Mouse (Mus musculus) C2C12 (cell line): ENCODE measurements around the gene Gpr37l1. TPM values are rescaled to one million over a fixed set of nuclear protein-coding genes. Genes with fewer than 3 reads are reported as not detected.
A peak's percentile ranks its signal among the peaks of the same experiment; 100 is the strongest.

ENCODE experiments used
- H3K27me3 ChIP-seq: one replicate; pipeline ENCODE4 v1.6.1; 2011; ENCODE audit not compliant: control insufficient read depth, insufficient read depth, insufficient read length
- H3K36me3 ChIP-seq: one replicate; pipeline ENCODE4 v1.6.1; 2011; ENCODE audit not compliant: control insufficient read depth, insufficient read depth
- H3K4me3 ChIP-seq: one replicate; pipeline ENCODE4 v1.5.1; 2011; ENCODE audit warnings: mild to moderate bottlenecking, control low read depth; ENCODE audit not compliant: poor library complexity, insufficient read depth, severe bottlenecking
- H3K79me2 ChIP-seq: one replicate; pipeline ENCODE4 v1.6.1; 2011; ENCODE audit not compliant: control insufficient read depth, insufficient read depth
- H3K79me3 ChIP-seq: one replicate; pipeline ENCODE4 v1.6.1; 2011; ENCODE audit warnings: low read depth, control low read depth
- H3ac ChIP-seq: one replicate; pipeline ENCODE3; 2011; ENCODE audit warnings: low read depth; ENCODE audit not compliant: control insufficient read depth, insufficient read length
- CEBPB ChIP-seq: IDR thresholded peaks from one replicate; pipeline ENCODE4 v1.6.1; 2011; ENCODE audit warnings: low read depth, mild to moderate bottlenecking, control low read depth, moderate library complexity
- CTCF ChIP-seq: IDR thresholded peaks from one replicate; pipeline ENCODE4 v1.5.1; 2011; ENCODE audit not compliant: control insufficient read depth, insufficient read depth, insufficient read length
- FOSL1 ChIP-seq: IDR thresholded peaks from one replicate; pipeline ENCODE4 v1.8.0; 2011; ENCODE audit warnings: mild to moderate bottlenecking, low read length; ENCODE audit not compliant: poor library complexity, insufficient read depth, severe bottlenecking
- MAX ChIP-seq: IDR thresholded peaks from one replicate; pipeline ENCODE4 v1.6.1; 2011; ENCODE audit warnings: mild to moderate bottlenecking, control low read depth
- MYOD1 ChIP-seq: IDR thresholded peaks from one replicate; pipeline ENCODE4 v1.6.1; 2011; ENCODE audit warnings: low read depth; ENCODE audit not compliant: control insufficient read depth, insufficient read length
- MYOG ChIP-seq: IDR thresholded peaks from one replicate; pipeline ENCODE4 v1.6.1; 2011; ENCODE audit not compliant: control insufficient read depth, insufficient read length; ENCODE audit errors: extremely low read depth
- USF1 ChIP-seq: IDR thresholded peaks from one replicate; pipeline ENCODE4 v1.6.1; 2011; ENCODE audit warnings: low read depth, mild to moderate bottlenecking, control low read depth, moderate library complexity
- polyA plus RNA-seq: library from polyadenylated mRNA; unstranded; fragments of >200 nt; fragmentation: generic; extraction: Trizol; gene quantifications from one replicate; pipeline ENCODE4 v1.2.1, GENCODE M21; 2012; ENCODE audit warnings: missing spikeins

Gpr37l1 gene
- polyA plus RNA-seq, 1 experiment = not detected

DNA sequence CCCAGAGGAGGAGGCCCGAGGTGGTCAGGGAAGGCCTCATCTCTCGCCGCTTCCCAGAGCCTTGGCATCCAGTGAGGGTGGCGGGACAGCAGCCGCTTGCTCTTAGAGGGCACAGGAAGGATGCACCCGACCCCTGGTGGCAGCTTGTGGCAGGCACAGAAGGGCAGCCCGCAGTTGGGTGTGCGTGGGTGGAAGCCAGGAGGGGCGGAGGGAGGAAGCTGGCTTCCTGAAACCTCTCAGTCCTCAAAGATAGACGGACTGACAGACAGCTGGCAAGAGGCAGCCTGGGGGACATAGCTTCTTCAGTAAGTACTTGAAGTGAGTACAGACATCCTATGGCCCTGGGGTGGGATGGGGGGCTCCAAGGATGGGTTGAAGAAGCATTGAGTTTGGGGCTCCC is 35.0 kb downstream of the Gpr37l1 start, which contains the start of gene Ptpn7:
Gene Ptpn7 (plus strand): TSS at position 228 of the 400 bp plus-strand sequence.
- Histone ChIP-seq H3K27me3 (no peaks in the 10 kb centered on the region), H3ac (no peak within 1 kb of the TSS), H3K4me3 (no peak within 1 kb of the TSS), H3K79me3 (no peaks in the 10 kb centered on the region), H3K79me2 (no peaks in the 10 kb centered on the region), H3K36me3 (no peaks in the 10 kb centered on the region)
- TF ChIP-seq MYOG = no peak
- TF ChIP-seq CTCF = peak; percentile 89
- TF ChIP-seq MYOD1 = no peak

DNA sequence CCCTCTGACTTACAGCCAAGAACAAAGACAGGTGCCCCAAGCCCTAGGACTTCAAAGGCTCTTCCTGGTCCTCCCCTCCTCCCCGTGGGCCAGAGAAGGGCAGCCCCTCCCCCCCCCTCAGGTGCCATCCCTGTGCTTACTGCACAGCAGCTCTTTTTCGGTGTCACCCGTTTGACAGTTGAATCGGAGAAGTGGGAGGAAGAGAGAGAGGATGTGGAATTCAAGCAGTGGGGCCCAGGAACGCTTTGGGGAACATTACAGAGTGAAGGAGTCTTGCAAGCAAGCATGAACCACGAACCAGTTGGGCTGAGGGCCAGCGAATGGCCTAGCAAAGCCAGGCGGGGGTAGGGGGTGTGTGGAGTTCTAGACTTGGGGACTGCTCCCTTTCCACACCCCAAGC is 35.9 kb downstream of the Gpr37l1 start:
- Histone ChIP-seq H3K79me2 (no peaks in the 10 kb centered on the region), H3ac (no peak overlapping the region), H3K27me3 (no peaks in the 10 kb centered on the region), H3K79me3 (no peaks in the 10 kb centered on the region), H3K4me3 (no peak overlapping the region), H3K36me3 (no peaks in the 10 kb centered on the region)
- TF ChIP-seq CTCF = no peak
- TF ChIP-seq MAX = no peak
- TF ChIP-seq MYOG = no peak
- no peak for TF ChIP-seq USF1

DNA sequence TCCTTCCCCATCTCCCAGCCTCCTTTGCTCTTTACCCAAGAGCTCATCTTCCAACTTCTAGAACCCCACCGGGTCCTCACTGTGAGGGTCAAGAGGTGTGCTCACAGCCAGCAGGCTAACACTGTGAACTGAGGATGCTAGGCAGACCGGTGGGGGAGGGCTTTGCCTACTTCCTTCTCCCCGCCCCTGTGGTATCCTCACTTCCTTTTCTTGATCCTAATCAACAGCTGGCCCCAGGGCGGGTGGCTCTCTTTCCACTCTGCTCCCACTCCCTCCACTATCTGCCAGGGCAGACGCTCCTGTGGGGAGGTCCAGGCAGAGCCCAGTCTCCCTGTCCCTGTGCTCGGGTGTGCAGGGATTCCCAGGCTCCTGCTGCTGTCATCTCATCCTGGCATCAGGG is 36.4 kb downstream of the Gpr37l1 start:
- Histone ChIP-seq H3K27me3 (no peaks in the 10 kb centered on the region), H3K79me3 (no peaks in the 10 kb centered on the region), H3ac (no peak overlapping the region), H3K36me3 (no peaks in the 10 kb centered on the region), H3K79me2 (no peaks in the 10 kb centered on the region), H3K4me3 (no peak overlapping the region)
- no peak for TF ChIP-seq FOSL1

DNA sequence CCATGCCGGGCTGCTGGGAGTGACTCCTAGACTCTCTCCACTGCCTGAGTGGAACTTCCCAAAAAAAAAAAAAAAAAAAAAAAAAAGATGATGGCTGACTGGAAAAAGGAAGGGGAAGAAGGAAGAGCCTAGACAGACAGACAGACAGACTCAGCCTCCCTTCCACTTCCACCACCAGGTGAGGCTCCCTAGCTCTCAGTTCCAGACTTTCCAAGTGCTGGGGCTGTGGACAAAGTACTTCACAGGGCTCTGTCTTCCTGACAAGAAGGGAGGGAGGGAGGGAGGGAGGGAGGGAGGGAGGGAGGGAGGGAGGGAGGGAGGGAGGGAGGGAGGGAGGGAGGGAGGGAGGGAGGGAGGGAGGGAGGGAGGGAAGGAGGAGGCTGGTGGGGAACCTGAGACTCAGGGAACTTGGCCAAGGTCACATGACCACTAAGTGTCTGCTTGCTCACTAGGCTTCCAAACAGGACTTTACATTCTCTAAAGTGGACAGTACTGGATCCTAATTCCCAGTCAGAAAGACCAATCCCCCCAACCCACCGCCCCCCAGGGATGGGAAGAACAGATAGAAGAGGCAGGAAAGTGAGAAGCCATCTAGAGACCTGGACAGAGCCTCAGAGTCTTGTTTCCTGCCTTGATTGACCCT is 37.0 kb downstream of the Gpr37l1 start:
- no peaks in the 10 kb centered on the region for H3K79me3 ChIP-seq
- H3ac ChIP-seq = no peak overlapping the region
- H3K36me3 ChIP-seq = no peaks in the 10 kb centered on the region
- TF ChIP-seq MAX (no peak), CTCF (no peak), CEBPB (no peak), FOSL1 (no peak), MYOG (no peak), USF1 (peak; percentile 81), MYOD1 (no peak)
- H3K4me3 ChIP-seq = no peak overlapping the region
- H3K27me3 ChIP-seq = no peaks in the 10 kb centered on the region
- H3K79me2 ChIP-seq = no peaks in the 10 kb centered on the region

DNA sequence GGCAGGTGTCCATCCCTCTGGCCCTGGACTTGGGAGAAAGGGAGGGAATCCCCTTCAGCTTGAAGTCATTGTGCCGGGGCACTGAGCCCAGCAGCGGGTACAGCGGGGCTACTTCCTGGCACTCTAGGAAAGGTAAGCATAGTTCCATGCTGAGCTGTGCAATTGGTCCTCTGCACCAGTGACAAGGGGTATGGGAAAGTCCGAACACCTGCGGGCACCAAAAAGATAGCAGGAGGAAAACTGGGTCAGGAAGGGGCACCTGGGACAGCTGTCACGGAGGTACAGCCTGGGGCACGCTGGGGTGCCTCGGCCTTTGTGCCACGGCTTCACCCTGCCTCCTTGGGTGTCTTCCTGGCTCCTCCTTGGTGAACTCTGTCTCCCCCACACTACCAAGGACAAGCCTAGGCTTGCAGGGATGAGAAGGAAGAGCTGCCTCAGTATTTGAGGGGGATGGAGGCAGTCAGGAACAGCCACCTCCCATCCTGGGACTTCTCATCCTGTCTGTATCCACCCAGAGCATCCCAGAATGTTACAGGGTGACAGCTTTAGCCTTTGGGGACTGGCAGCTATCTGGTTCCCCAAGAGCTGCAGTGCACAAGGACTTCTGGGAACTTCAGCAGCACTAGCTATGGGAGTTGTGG is 37.8 kb downstream of the Gpr37l1 start:
- Histone ChIP-seq H3K79me2 (no peaks in the 10 kb centered on the region), H3K27me3 (no peaks in the 10 kb centered on the region), H3K36me3 (no peaks in the 10 kb centered on the region), H3K79me3 (no peaks in the 10 kb centered on the region), H3K4me3 (no peak overlapping the region), H3ac (no peak overlapping the region)
- TF ChIP-seq FOSL1 (no peak), MYOG (no peak), USF1 (no peak), MAX (no peak), CTCF (no peak), MYOD1 (no peak), CEBPB (no peak)

DNA sequence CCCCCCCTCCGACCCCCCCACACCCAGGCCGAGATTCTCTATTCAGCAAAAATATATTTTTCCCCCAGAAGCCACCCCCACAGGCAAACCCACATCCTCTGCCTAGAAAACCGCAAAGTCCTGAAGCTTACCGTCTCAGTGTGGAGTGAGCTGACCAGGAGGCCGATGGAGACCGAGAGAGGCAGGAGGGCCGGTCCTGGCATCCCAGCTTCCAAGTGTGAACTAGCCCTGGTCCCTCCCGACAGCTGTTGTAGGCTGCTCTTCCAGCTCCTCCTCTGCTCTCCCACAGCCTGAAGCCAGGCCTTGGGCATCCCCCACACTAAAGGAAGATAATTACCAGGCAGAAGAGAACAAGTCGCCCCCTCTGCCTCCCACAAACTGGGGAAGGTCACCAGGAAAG is 38.5 kb downstream of the Gpr37l1 start:
- H3K79me3 ChIP-seq = no peaks in the 10 kb centered on the region
- no peak overlapping the region for H3K4me3 ChIP-seq
- H3ac ChIP-seq = no peak overlapping the region
- H3K79me2 ChIP-seq = no peaks in the 10 kb centered on the region
- no peaks in the 10 kb centered on the region for H3K36me3 ChIP-seq
- H3K27me3 ChIP-seq = no peaks in the 10 kb centered on the region
- TF ChIP-seq CTCF (no peak), CEBPB (no peak), MYOD1 (no peak), FOSL1 (no peak)
